8 mouse cellular contexts compared by ENCODE assay signal in genomic region chr11:75051712-75052550, GRCm38 (mm10).
DNase-seq lines count a peak whose midpoint lies in the region; ATAC-seq and TF ChIP-seq lines count a peak whose summit lies in the region.

No protein-coding gene starts in this region.

- H3K4me2 ChIP-seq in heart, postnatal 0 days (ENCODE audit: low read depth, low read length), result no peak overlapping the region

- H3K27ac ChIP-seq in heart, postnatal 0 days (ENCODE audit: low read depth), result peak overlapping the region; percentile 73

- TF ChIP-seq EP300 in heart, postnatal 0 days (IDR thresholded peaks at IDR 0.05; ENCODE audit: low read depth), result peak; percentile 75

- TF ChIP-seq CTCF in heart, postnatal 0 days (IDR thresholded peaks at IDR 0.05; ENCODE audit: low read depth), result 0 out of 2 replicates have a peak, but pooled peaks have one; percentile 21

- H3K9me3 ChIP-seq in heart, postnatal 0 days (replicated peaks; ENCODE audit: control insufficient read depth, low read length), result no peaks in the 10 kb centered on the region

- no peak overlapping the region for H3K4me3 ChIP-seq in heart, postnatal 0 days (ENCODE audit: low read depth, low read length)

- H3K27me3 ChIP-seq in heart, postnatal 0 days (ENCODE audit: control insufficient read depth, insufficient read depth, low read length), result no peaks in the 10 kb centered on the region

- peak; percentile 75 for DNase-seq in NIH3T3 (ENCODE audit: low read depth)
- DNase-seq in embryo, embryonic 10 days (ENCODE audit: low spot score), result peak; percentile 66
- DNase-seq in heart, postnatal 0 days (ENCODE audit: low spot score), result peak; percentile 72
- peak; percentile 73 to 84 for DNase-seq in kidney, postnatal 4 days
- no peak for DNase-seq in thymus, postnatal 14 days
- no peak for DNase-seq in right cerebral cortex, postnatal 10 days (ENCODE audit: low spot score in 2 of 2)
- DNase-seq in cerebellum, postnatal 14 days, result no peak

- no peak overlapping the region for H3K9ac ChIP-seq in heart, postnatal 0 days (replicated peaks; ENCODE audit: low read depth, low read length)

- peaks cover 47% of the 10 kb centered on the region for H3K4me1 ChIP-seq in heart, postnatal 0 days (ENCODE audit: control insufficient read depth, insufficient read depth)

- peak; percentile 47 for ATAC-seq in heart, postnatal 0 days (ENCODE audit: insufficient read depth, low read depth)
- ATAC-seq in megakaryocyte progenitor cell, adult 5-6 weeks (replicated peaks; ENCODE audit: poor library complexity), result 0 out of 2 replicates have a peak, but pooled peaks have one; percentile 17

- no peaks in the 10 kb centered on the region; the same call in 1 of the 2 replicates for H3K36me3 ChIP-seq in heart, postnatal 0 days (replicated peaks; ENCODE audit: control insufficient read depth, insufficient read depth, low read length)

- WGBS in heart, postnatal 0 days, result 40% methylated on average over 13 of the region's 13 CpGs

Comparison
In these comparisons a context has a peak if more than half of its experiments do, and no peak if none do; other contexts are left out.
1. DNase-seq: peak in NIH3T3 (single experiment), embryo, embryonic 10 days (single experiment), heart, postnatal 0 days (single experiment) and kidney, postnatal 4 days (2 of 2); none in thymus, postnatal 14 days (single experiment), right cerebral cortex, postnatal 10 days (0 of 2) and cerebellum, postnatal 14 days (0 of 2).